Mouse (Mus musculus) heart, adult 2 months (tissue): ENCODE results near the gene Rsph14.

ENCODE experiments used
- CTCF ChIP-seq: fragments of 200-600 bp; IDR thresholded peaks from 2 replicates; pipeline ENCODE4 v1.8.1; 2022; ENCODE audit warnings: antibody characterized with exemption, mild to moderate bottlenecking, moderate library complexity
- EP300 ChIP-seq: fragments of 200-500 bp; IDR thresholded peaks from 2 replicates; pipeline ENCODE4 v1.6.1; 2011; ENCODE audit warnings: low read depth, low read length, control low read depth; ENCODE audit not compliant: insufficient read depth
- POLR2A ChIP-seq: fragments of 200-500 bp; IDR thresholded peaks from 2 replicates; pipeline ENCODE4 v1.6.1; 2011; ENCODE audit warnings: mild to moderate bottlenecking, low read depth, low read length, control low read depth; ENCODE audit not compliant: insufficient read depth

DNA sequence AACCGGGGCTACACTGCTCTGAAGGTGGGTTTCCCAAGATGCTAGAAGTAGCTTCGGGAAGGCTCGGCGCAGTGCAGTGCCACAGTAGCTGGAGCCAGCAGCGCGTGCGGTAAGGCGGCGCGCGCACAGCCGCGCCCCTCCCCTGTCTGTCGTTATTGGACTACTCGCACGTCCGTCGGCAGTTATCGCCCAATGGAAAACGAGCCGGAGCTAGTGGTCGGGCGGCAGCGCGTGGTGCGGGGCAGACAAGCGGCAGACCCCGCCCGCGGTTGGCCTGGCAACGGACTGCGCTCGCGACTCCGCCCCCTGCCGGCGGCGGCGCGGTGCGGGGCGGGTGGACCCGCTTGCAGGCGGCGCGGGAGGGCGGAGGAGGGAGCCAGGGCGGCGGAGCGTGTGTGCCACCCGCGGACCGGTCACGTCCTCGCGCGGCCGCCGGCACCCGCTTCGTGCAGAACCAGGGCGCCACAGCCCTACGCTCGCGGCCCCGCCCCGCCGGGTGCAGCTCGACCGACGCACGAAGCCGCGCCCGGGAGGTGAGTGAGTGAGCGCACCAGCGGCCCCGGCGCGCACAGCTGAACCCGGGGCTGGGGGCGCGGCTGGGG lies 65.4 kb downstream of the Rsph14 start, which contains the start of gene Gnaz:
- no peak for TF ChIP-seq POLR2A
- no peak for TF ChIP-seq EP300
- TF ChIP-seq CTCF, result peak; percentile 81
